Mouse (Mus musculus): ENCODE measurements around the gene Arl5c.

DNA sequence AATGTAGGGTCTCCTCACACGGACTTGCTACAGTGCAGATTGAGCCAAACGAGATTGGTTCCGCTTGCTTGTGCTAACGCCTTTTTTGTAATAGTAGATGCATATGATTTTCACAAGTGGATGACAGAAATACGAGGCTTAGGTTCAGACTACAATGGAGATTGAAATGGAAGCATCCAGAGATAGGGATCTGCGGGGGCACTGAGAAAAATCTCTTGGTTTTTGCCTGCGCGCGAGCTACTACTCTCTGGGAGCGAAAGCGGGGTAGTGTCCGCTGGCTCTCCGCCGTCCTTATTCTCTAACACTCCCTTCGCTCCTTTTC, 30.2 kb upstream of the Arl5c start:
- TF ChIP-seq CTCF (IDR thresholded peaks at IDR 0.05; ENCODE audit: low read depth) (no peak), EP300 (optimal IDR thresholded peaks at IDR 0.05) (no peak)
